ENCODE assay signal across 18 mouse cellular contexts in the genomic region with DNA sequence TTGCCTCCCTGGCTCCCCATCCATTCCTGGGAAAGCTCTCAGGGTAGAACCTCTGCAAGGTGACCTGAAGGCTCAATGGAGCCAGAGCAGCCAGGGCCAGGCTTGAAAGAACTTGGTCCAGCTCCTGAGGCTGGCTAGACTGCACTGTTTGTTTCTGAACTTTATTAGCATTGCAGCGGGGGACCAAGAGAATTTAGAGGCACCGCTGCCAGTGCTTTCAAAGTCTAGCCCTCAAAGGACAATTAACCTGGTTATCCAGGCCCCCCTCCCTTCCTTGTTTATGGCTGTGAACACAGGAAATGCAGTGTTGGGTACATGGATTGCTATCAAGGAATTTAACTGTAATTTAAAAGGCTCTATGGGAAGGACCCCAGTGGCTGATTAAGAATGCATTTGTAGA.
DNase-seq lines count a peak whose midpoint lies in the region; ATAC-seq and TF ChIP-seq lines count a peak whose summit lies in the region.
"Had no signal": no experiment of that assay in that cellular context is flagged by ENCODE, and none has a peak within 500 bp of the region (broad histone marks: within the 10 kb centered on the region; RNA-seq: fewer than 3 reads in every experiment).

No protein-coding gene starts in this region.

- H3K4me2 ChIP-seq in kidney, embryonic 14.5 days (replicated peaks; ENCODE audit: low read depth, low read length): no peak overlapping the region
- no peak overlapping the region for H3K4me2 ChIP-seq in neural tube, embryonic 15.5 days

- TF ChIP-seq POLR2A in kidney, adult 2 months (IDR thresholded peaks at IDR 0.05; ENCODE audit: low read depth, low read length): no peak

- H3K9me3 ChIP-seq in kidney, embryonic 14.5 days (ENCODE audit: control insufficient read depth, low read length): no peaks in the 10 kb centered on the region
- H3K9me3 ChIP-seq in neural tube, embryonic 15.5 days (replicated peaks): no peaks in the 10 kb centered on the region

- H3K9ac ChIP-seq in kidney, embryonic 14.5 days (ENCODE audit: low read depth, low read length): no peak overlapping the region
- H3K9ac ChIP-seq in neural tube, embryonic 15.5 days (replicated peaks): no peak overlapping the region

- no peak overlapping the region for H3K4me3 ChIP-seq in kidney, embryonic 14.5 days (ENCODE audit: low read length)
- H3K4me3 ChIP-seq in kidney, adult 2 months (ENCODE audit: insufficient read depth, low read depth, low read length): no peak overlapping the region
- H3K4me3 ChIP-seq in neural tube, embryonic 15.5 days (replicated peaks): no peak overlapping the region
- H3K4me3 ChIP-seq: left cerebral cortex, adult 2 months; myocyte had no signal

- no peak for TF ChIP-seq CTCF in kidney, adult 2 months (conservative IDR thresholded peaks at IDR 0.05; ENCODE audit: insufficient read depth, insufficient read length, low read depth, low read length)

- no peaks in the 10 kb centered on the region for H3K27me3 ChIP-seq in kidney, embryonic 14.5 days (ENCODE audit: control insufficient read depth, insufficient read depth, low read length)
- no peaks in the 10 kb centered on the region for H3K27me3 ChIP-seq in kidney, adult 2 months (replicated peaks; ENCODE audit: control insufficient read depth, insufficient read depth, low read length)
- H3K27me3 ChIP-seq in neural tube, embryonic 15.5 days (replicated peaks): 0 out of 2 replicates have a peak, but pooled peaks cover 8% of the 10 kb centered on the region

- peak; percentile 17 for DNase-seq in kidney, adult 18-20 months
- DNase-seq in kidney, adult 2 months: peak; percentile 62
- peak; percentile 44 for DNase-seq in kidney, postnatal 14 days
- DNase-seq in adrenal gland, postnatal 36 days: no peak
- no peak for DNase-seq in frontal cortex, postnatal 25 days (ENCODE audit: low spot score in 2 of 2)
- DNase-seq: adrenal gland, adult 2 months; cerebellum, postnatal 14 days; gastrocnemius, postnatal 14 days; layer of hippocampus, adult 9-11 months; liver; midbrain, embryonic 14.5 days had no signal

- H3K4me1 ChIP-seq in kidney, embryonic 14.5 days (ENCODE audit: control insufficient read depth, insufficient read depth, low read length): peaks cover 19% of the 10 kb centered on the region
- H3K4me1 ChIP-seq in kidney, adult 2 months (ENCODE audit: control insufficient read depth, insufficient read depth, low read length): no peaks in the 10 kb centered on the region
- peaks cover 28% of the 10 kb centered on the region for H3K4me1 ChIP-seq in neural tube, embryonic 15.5 days

- H3K36me3 ChIP-seq in kidney, embryonic 14.5 days (ENCODE audit: control insufficient read depth, insufficient read depth, low read length): no peaks in the 10 kb centered on the region
- H3K36me3 ChIP-seq in kidney, adult 2 months (ENCODE audit: control insufficient read depth, insufficient read depth, low read length): no peaks in the 10 kb centered on the region
- no peaks in the 10 kb centered on the region for H3K36me3 ChIP-seq in neural tube, embryonic 15.5 days

- no peak for ATAC-seq in kidney, embryonic 14.5 days (ENCODE audit: low FRiP score, low TSS enrichment)
- ATAC-seq in neural tube, embryonic 15.5 days (ENCODE audit: low FRiP score): peak; percentile 46
- ATAC-seq: inflammation-experienced regulatory T-cells, adult 6 months; lung, postnatal 0 days had no signal

- no peak overlapping the region for H3K27ac ChIP-seq in kidney, embryonic 14.5 days (ENCODE audit: low read depth, low read length)
- H3K27ac ChIP-seq in kidney, adult 2 months (ENCODE audit: insufficient read depth, low read depth, low read length): no peak overlapping the region
- no peak overlapping the region for H3K27ac ChIP-seq in neural tube, embryonic 15.5 days (replicated peaks)
- H3K27ac ChIP-seq: left cerebral cortex, adult 2 months; stomach, postnatal 0 days had no signal

- 44% methylated on average over 2 of the region's 2 CpGs for WGBS in kidney, embryonic 14.5 days
- 59% methylated on average over 2 of the region's 2 CpGs for WGBS in kidney, adult 2 months
- WGBS in neural tube, embryonic 15.5 days: 18% methylated on average over 2 of the region's 2 CpGs

Comparison
In these comparisons a context has a peak if more than half of its experiments do, and no peak if none do; other contexts are left out.
1. DNase-seq: peak in kidney, adult 18-20 months (single experiment), kidney, adult 2 months (single experiment) and kidney, postnatal 14 days (single experiment); none in adrenal gland, postnatal 36 days (0 of 2) and frontal cortex, postnatal 25 days (0 of 2).